Mouse (Mus musculus) lung, adult 18-20 months (tissue): ENCODE results near the gene Vps29.

Experiments used
- DNase-seq, 2 experiments: peaks; one replicate each; pipeline ENCODE4 v3.0.0; 2022; ENCODE audit warnings: mixed read lengths in 2 of 2

The Vps29 gene

GRCm38 (mm10) chr5:122400628-122401302 lies 46.6 kb downstream of the Vps29 start:
- peak; percentile 73 to 80 for DNase-seq

GRCm38 (mm10) chr5:122401303-122401640 lies 47.1 kb downstream of the Vps29 start:
- peak; percentile 46 to 69 for DNase-seq

GRCm38 (mm10) chr5:122402160-122402559 lies 48.0 kb downstream of the Vps29 start:
- DNase-seq = no peak

GRCm38 (mm10) chr5:122402772-122403171 lies 48.6 kb downstream of the Vps29 start:
- peak; percentile 37 to 52 for DNase-seq

- no peak for DNase-seq
Observed at GRCm38 (mm10) chr5:122403362-122403761, 49.2 kb downstream of the Vps29 start.

- DNase-seq = no peak
Observed at GRCm38 (mm10) chr5:122405537-122405936, 51.4 kb downstream of the Vps29 start.

GRCm38 (mm10) chr5:122409692-122410645 lies 55.8 kb downstream of the Vps29 start:
- DNase-seq = no peak

- DNase-seq = no peak
Observed at GRCm38 (mm10) chr5:122411892-122412291, 57.7 kb downstream of the Vps29 start.

- peak in 1 of 2 experiments; percentile 44 for DNase-seq
Observed at GRCm38 (mm10) chr5:122412826-122413225, 58.7 kb downstream of the Vps29 start.

GRCm38 (mm10) chr5:122414351-122414750 lies 60.2 kb downstream of the Vps29 start:
- no peak for DNase-seq
